Mouse (Mus musculus): ENCODE measurements at regions not wholly inside any gene's neighbourhood (a gene's known extent, or its start where the extent isn't known, plus 50 kb on each side); places are given as distances from the start of the nearest gene placed in this dataset.

GRCm38 (mm10) chr12:79999868-80000370 is 112.9 kb downstream of the Zfp36l1 start:
- Histone ChIP-seq H3K27ac (ENCODE audit: low read depth, low read length) (no peak overlapping the region), H3K4me1 (ENCODE audit: control insufficient read depth, insufficient read depth, low read length) (no peaks in the 10 kb centered on the region), H3K4me2 (no peak overlapping the region), H3K36me3 (ENCODE audit: control insufficient read depth, insufficient read depth, low read length) (no peaks in the 10 kb centered on the region), H3K9me3 (ENCODE audit: control insufficient read depth, low read length) (no peaks in the 10 kb centered on the region), H3K9ac (ENCODE audit: low read length) (no peak overlapping the region), H3K27me3 (ENCODE audit: control insufficient read depth, insufficient read depth, low read length) (no peaks in the 10 kb centered on the region), H3K4me3 (ENCODE audit: low read depth, low read length) (no peak overlapping the region)
- DNase-seq (ENCODE audit: low spot score, missing footprints) (no peak), ATAC-seq (ENCODE audit: low FRiP score) (no peak)
- WGBS, result 93% methylated on average over 7 of the region's 7 CpGs

GRCm38 (mm10) chr12:79998788-79999187 is 114.0 kb downstream of the Zfp36l1 start:
- H3K9me3 ChIP-seq (ENCODE audit: control insufficient read depth, low read length), result no peaks in the 10 kb centered on the region
- H3K27ac ChIP-seq (ENCODE audit: low read depth, low read length), result no peak overlapping the region

GRCm38 (mm10) chr12:79998339-79998738 is 114.5 kb downstream of the Zfp36l1 start:
- Histone ChIP-seq H3K9ac (ENCODE audit: low read length) (no peak overlapping the region), H3K27ac (ENCODE audit: low read depth, low read length) (no peak overlapping the region), H3K4me1 (ENCODE audit: control insufficient read depth, insufficient read depth, low read length) (no peaks in the 10 kb centered on the region), H3K4me3 (ENCODE audit: low read depth, low read length) (no peak overlapping the region), H3K4me2 (no peak overlapping the region), H3K36me3 (ENCODE audit: control insufficient read depth, insufficient read depth, low read length) (no peaks in the 10 kb centered on the region), H3K9me3 (ENCODE audit: control insufficient read depth, low read length) (no peaks in the 10 kb centered on the region), H3K27me3 (ENCODE audit: control insufficient read depth, insufficient read depth, low read length) (no peaks in the 10 kb centered on the region)
- 90% methylated on average over 2 of the region's 2 CpGs for WGBS
- no peak for DNase-seq (ENCODE audit: low spot score, missing footprints)
- no peak for ATAC-seq (ENCODE audit: low FRiP score)

More at GRCm38 (mm10) chr12:79998788-79999187, 114.0 kb downstream of the Zfp36l1 start:
- 90% methylated on average over 5 of the region's 5 CpGs for whole genome bisulfite sequencing
- no peak overlapping the region for H3K4me3 ChIP-seq (ENCODE audit: low read depth, low read length)
- ATAC-seq (ENCODE audit: low FRiP score) (no peak), DNase-seq (ENCODE audit: low spot score, missing footprints) (no peak)
- no peaks in the 10 kb centered on the region for H3K4me1 ChIP-seq (ENCODE audit: control insufficient read depth, insufficient read depth, low read length)
- H3K27me3 ChIP-seq (ENCODE audit: control insufficient read depth, insufficient read depth, low read length), result no peaks in the 10 kb centered on the region
- H3K36me3 ChIP-seq (ENCODE audit: control insufficient read depth, insufficient read depth, low read length), result no peaks in the 10 kb centered on the region
- no peak overlapping the region for H3K4me2 ChIP-seq
- no peak overlapping the region for H3K9ac ChIP-seq (ENCODE audit: low read length)

GRCm38 (mm10) chr12:79997201-79997600 is 115.6 kb downstream of the Zfp36l1 start:
- Histone ChIP-seq H3K9me3 (ENCODE audit: control insufficient read depth, low read length) (no peaks in the 10 kb centered on the region), H3K27ac (ENCODE audit: low read depth, low read length) (no peak overlapping the region), H3K4me3 (ENCODE audit: low read depth, low read length) (no peak overlapping the region), H3K4me2 (no peak overlapping the region), H3K9ac (ENCODE audit: low read length) (no peak overlapping the region), H3K27me3 (ENCODE audit: control insufficient read depth, insufficient read depth, low read length) (no peaks in the 10 kb centered on the region), H3K4me1 (ENCODE audit: control insufficient read depth, insufficient read depth, low read length) (no peaks in the 10 kb centered on the region), H3K36me3 (ENCODE audit: control insufficient read depth, insufficient read depth, low read length) (no peaks in the 10 kb centered on the region)
- 84% methylated on average over 4 of the region's 4 CpGs for WGBS
- no peak for DNase-seq (ENCODE audit: low spot score, missing footprints)
- ATAC-seq (ENCODE audit: low FRiP score), result no peak

GRCm38 (mm10) chr12:79995521-79996094 is 117.2 kb downstream of the Zfp36l1 start:
- 96% methylated on average over 4 of the region's 4 CpGs for WGBS
- Histone ChIP-seq H3K9ac (ENCODE audit: low read length) (no peak overlapping the region), H3K36me3 (ENCODE audit: control insufficient read depth, insufficient read depth, low read length) (no peaks in the 10 kb centered on the region)

GRCm38 (mm10) chr12:79993821-79994571 is 118.8 kb downstream of the Zfp36l1 start:
- no peak overlapping the region for H3K27ac ChIP-seq (ENCODE audit: low read depth, low read length)

More at GRCm38 (mm10) chr12:79995521-79996094, 117.2 kb downstream of the Zfp36l1 start:
- H3K4me1 ChIP-seq (ENCODE audit: control insufficient read depth, insufficient read depth, low read length), result peaks cover 7% of the 10 kb centered on the region; the same call in 1 of the 2 replicates
- H3K4me3 ChIP-seq (ENCODE audit: low read depth, low read length), result no peak overlapping the region
- no peaks in the 10 kb centered on the region for H3K9me3 ChIP-seq (ENCODE audit: control insufficient read depth, low read length)
- DNase-seq (ENCODE audit: low spot score, missing footprints) (no peak), ATAC-seq (ENCODE audit: low FRiP score) (no peak)
- H3K4me2 ChIP-seq, result no peak overlapping the region
- no peaks in the 10 kb centered on the region for H3K27me3 ChIP-seq (ENCODE audit: control insufficient read depth, insufficient read depth, low read length)
- H3K27ac ChIP-seq (ENCODE audit: low read depth, low read length), result no peak overlapping the region

GRCm38 (mm10) chr12:79991279-79991678 is 121.5 kb downstream of the Zfp36l1 start:
- H3K27ac ChIP-seq (ENCODE audit: low read depth, low read length), result no peak overlapping the region
- ATAC-seq (ENCODE audit: low FRiP score) (no peak), DNase-seq (ENCODE audit: low spot score, missing footprints) (no peak)
- peaks cover 9% of the 10 kb centered on the region; the same call in 1 of the 2 replicates for H3K4me1 ChIP-seq (ENCODE audit: control insufficient read depth, insufficient read depth, low read length)
- 60% methylated on average over 5 of the region's 5 CpGs for WGBS
- H3K9me3 ChIP-seq (ENCODE audit: control insufficient read depth, low read length), result no peaks in the 10 kb centered on the region
- H3K4me2 ChIP-seq, result no peak overlapping the region
- no peak overlapping the region for H3K4me3 ChIP-seq (ENCODE audit: low read depth, low read length)
- no peaks in the 10 kb centered on the region for H3K36me3 ChIP-seq (ENCODE audit: control insufficient read depth, insufficient read depth, low read length)
- no peak overlapping the region for H3K9ac ChIP-seq (ENCODE audit: low read length)
- no peaks in the 10 kb centered on the region for H3K27me3 ChIP-seq (ENCODE audit: control insufficient read depth, insufficient read depth, low read length)

More at GRCm38 (mm10) chr12:79993821-79994571, 118.8 kb downstream of the Zfp36l1 start:
- Histone ChIP-seq H3K4me1 (ENCODE audit: control insufficient read depth, insufficient read depth, low read length) (peaks cover 7% of the 10 kb centered on the region; the same call in 1 of the 2 replicates), H3K4me3 (ENCODE audit: low read depth, low read length) (no peak overlapping the region), H3K4me2 (no peak overlapping the region), H3K36me3 (ENCODE audit: control insufficient read depth, insufficient read depth, low read length) (no peaks in the 10 kb centered on the region), H3K9me3 (ENCODE audit: control insufficient read depth, low read length) (no peaks in the 10 kb centered on the region), H3K27me3 (ENCODE audit: control insufficient read depth, insufficient read depth, low read length) (no peaks in the 10 kb centered on the region), H3K9ac (ENCODE audit: low read length) (no peak overlapping the region)
- ATAC-seq (ENCODE audit: low FRiP score) (no peak), DNase-seq (ENCODE audit: low spot score, missing footprints) (no peak)
- 78% methylated on average over 5 of the region's 5 CpGs for WGBS

GRCm38 (mm10) chr12:79990751-79991150 is 122.1 kb downstream of the Zfp36l1 start:
- H3K9ac ChIP-seq (ENCODE audit: low read length), result 0 out of 2 replicates have a peak overlapping the region, but pooled peaks have one; percentile 26
- DNase-seq (ENCODE audit: low spot score, missing footprints) (no peak), ATAC-seq (ENCODE audit: low FRiP score) (no peak)

GRCm38 (mm10) chr12:79989582-79990110 is 123.2 kb downstream of the Zfp36l1 start:
- peaks cover 10% of the 10 kb centered on the region; the same call in 1 of the 2 replicates for H3K4me1 ChIP-seq (ENCODE audit: control insufficient read depth, insufficient read depth, low read length)
- ATAC-seq (ENCODE audit: low FRiP score) (no peak), DNase-seq (ENCODE audit: low spot score, missing footprints) (no peak)
- no peak overlapping the region for H3K4me2 ChIP-seq
- H3K9ac ChIP-seq (ENCODE audit: low read length), result no peak overlapping the region
- 82% methylated on average over 9 of the region's 9 CpGs for WGBS
- no peak overlapping the region for H3K4me3 ChIP-seq (ENCODE audit: low read depth, low read length)
- no peak overlapping the region for H3K27ac ChIP-seq (ENCODE audit: low read depth, low read length)
- no peaks in the 10 kb centered on the region for H3K36me3 ChIP-seq (ENCODE audit: control insufficient read depth, insufficient read depth, low read length)
- no peaks in the 10 kb centered on the region for H3K27me3 ChIP-seq (ENCODE audit: control insufficient read depth, insufficient read depth, low read length)
- no peaks in the 10 kb centered on the region for H3K9me3 ChIP-seq (ENCODE audit: control insufficient read depth, low read length)

More at GRCm38 (mm10) chr12:79990751-79991150, 122.1 kb downstream of the Zfp36l1 start:
- no peak overlapping the region for H3K4me3 ChIP-seq (ENCODE audit: low read depth, low read length)
- H3K27ac ChIP-seq (ENCODE audit: low read depth, low read length), result 0 out of 2 replicates have a peak overlapping the region, but pooled peaks have one; percentile 4
- H3K9me3 ChIP-seq (ENCODE audit: control insufficient read depth, low read length), result no peaks in the 10 kb centered on the region
- no peaks in the 10 kb centered on the region for H3K36me3 ChIP-seq (ENCODE audit: control insufficient read depth, insufficient read depth, low read length)
- WGBS, result 44% methylated on average over 4 of the region's 4 CpGs
- no peak overlapping the region for H3K4me2 ChIP-seq
- peaks cover 10% of the 10 kb centered on the region; the same call in 1 of the 2 replicates for H3K4me1 ChIP-seq (ENCODE audit: control insufficient read depth, insufficient read depth, low read length)
- H3K27me3 ChIP-seq (ENCODE audit: control insufficient read depth, insufficient read depth, low read length), result no peaks in the 10 kb centered on the region
